Mouse (Mus musculus): ENCODE data around the gene Cdkl5.
"Not testable (repeated sequence)": the region's sequence is repeated elsewhere in the genome, so short reads cannot be mapped to it uniquely, and the experiment has no call there.

The Cdkl5 gene

GRCm38 (mm10) chrX:160906952-160907351 is 87.6 kb downstream of the Cdkl5 start, which contains the start of gene Gja6:
Gja6 (minus strand) TSS chrX:160907052.
- DNase-seq (ENCODE audit: low read depth) = no peak

GRCm38 (mm10) chrX:160906477-160906876 is 88.0 kb downstream of the Cdkl5 start:
- no peak for DNase-seq (ENCODE audit: low read depth)

- DNase-seq (ENCODE audit: low read depth) = no peak
Measured at GRCm38 (mm10) chrX:160905913-160906312, 88.6 kb downstream of the Cdkl5 start.

- DNase-seq (ENCODE audit: low read depth) = no peak
Measured at GRCm38 (mm10) chrX:160905041-160905678, 89.3 kb downstream of the Cdkl5 start.

DNA sequence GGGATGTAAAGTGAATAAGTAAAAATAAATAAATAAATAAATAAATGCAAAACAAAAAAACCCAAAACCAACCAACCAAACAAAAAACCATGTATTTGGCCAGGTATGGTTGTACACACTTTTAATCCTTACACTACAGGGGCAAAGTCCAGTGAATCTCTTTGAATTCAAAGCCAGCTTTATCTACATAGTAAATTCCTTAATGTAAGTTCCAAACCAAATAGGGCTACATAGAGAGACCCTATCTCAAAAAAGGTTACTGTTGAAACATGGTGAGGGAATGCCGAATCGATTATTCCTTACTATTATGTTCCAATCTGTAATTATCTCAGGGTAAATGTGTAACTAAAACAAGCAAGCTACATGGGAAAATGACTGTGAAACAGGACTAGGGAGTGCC is 93.4 kb downstream of the Cdkl5 start:
- no peak for DNase-seq (ENCODE audit: low read depth)

DNA sequence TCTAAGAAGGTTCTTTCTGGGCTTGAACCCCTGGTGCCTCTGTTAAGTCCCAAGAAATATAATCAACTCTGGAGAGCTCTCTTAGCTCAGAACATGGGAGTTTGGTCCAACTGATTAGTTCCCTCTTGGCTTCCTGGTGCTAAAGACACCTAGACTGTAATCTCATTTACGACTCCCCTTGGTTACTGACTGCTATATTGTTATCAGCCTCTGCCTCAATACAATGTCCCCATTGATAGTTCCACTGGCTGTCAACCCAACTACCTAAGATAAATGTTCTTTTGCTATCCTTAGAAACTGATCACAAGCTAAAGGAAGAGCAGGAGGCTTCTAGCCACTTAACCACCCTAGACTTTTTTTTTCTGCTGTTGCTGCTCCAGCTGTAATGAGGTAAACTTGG is 102.4 kb downstream of the Cdkl5 start:
- no peak for DNase-seq (ENCODE audit: low read depth)

GRCm38 (mm10) chrX:160886301-160886700 is 108.2 kb downstream of the Cdkl5 start:
- DNase-seq (ENCODE audit: low read depth) = no peak

DNA sequence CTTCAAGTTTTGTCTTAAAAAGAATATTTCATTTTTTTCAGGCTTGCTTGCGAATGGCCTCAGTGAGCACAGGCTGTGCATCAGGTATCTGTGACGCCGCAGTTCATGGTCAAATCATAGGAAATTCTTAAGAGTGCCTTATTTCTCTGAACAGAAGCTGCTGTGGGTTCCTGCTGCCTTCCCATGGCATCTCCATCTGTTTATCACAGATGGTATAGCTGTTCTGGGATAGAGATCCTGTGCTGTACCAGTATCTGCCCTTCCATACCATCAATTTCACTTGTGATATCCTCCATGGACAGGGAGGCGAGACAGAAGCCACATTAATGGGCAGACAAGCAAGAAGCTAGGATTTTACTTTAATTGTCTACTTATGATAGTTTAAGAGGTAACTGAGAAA is 127.9 kb downstream of the Cdkl5 start:
- no peak for DNase-seq (ENCODE audit: low read depth)

GRCm38 (mm10) chrX:160865022-160865421 is 129.5 kb downstream of the Cdkl5 start:
- DNase-seq (ENCODE audit: low read depth) = no peak

DNA sequence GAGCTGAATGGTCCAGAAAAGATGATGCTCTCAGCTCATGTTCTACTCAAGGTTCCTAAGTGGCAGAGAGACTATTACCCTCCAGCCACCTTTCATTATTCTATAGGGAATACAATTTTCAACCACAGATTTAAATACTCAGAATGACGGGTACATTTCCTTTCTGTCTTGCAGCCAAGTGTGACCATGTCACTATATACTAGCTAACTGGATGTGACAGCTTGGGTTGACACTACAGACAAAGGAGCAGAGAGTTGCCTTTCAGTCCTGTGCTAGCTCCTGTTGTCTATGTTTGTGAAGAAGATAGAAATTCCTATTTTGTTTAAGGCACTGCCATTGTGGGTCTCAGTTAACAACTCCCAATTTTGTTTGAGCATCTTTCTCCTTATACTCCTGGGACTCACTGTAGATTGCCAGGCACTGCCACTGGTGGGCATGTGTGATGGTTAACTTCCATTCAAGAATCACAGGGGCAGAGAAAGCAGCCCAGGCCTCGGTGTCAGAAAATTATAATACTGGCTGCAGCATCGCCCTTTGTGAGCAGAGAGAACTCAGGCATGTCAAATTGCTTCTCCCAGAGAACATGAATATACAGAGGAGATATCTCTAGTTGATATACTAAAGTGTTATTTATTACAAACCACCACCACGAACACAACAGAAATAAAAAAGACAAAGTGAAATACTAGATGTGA is 130.7 kb downstream of the Cdkl5 start:
- DNase-seq (ENCODE audit: low read depth) = no peak

DNA sequence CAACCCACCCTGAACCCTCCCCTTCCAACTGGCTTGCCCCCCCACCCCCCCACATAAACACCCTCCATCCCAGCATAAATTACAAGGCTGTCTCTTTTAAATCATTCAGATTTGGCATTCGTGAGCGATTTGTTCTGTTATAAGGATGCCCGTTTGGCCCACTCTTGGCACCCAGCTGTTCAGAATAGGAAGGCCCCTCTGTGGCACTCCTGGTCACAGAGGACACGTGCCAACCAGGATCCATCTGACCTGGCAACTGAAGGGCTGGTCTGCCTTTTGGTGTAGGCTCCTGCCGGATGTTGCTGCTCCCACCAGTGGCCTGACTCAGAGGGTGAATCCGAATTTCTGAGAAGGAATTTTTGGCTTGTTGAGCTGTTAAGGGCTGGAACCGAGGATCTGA is 186.3 kb downstream of the Cdkl5 start:
- DNase-seq (ENCODE audit: low read depth) = no peak

- no peak for DNase-seq (ENCODE audit: low read depth)
Measured at GRCm38 (mm10) chrX:160804409-160805150, 189.9 kb downstream of the Cdkl5 start.

DNA sequence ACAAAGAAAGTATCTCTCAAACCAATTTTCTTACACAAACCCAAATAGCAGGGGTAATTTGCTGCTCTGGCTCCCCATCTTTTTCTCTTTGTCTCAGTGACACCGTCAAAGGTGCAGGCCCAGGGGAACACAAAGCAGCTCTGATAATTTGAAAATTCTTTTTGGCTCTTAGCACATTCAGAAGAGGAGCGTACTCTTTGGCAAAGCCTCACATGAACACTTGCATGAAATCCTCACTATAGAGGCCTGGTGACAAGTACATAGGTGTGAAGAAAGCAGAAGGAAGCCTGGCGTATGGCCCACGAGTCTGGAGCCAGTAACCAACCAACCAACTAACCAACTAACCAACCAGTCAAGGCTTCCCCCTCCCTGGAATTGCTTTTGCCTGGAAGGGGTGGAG is 199.6 kb downstream of the Cdkl5 start:
- no peak for DNase-seq (ENCODE audit: low read depth)

DNA sequence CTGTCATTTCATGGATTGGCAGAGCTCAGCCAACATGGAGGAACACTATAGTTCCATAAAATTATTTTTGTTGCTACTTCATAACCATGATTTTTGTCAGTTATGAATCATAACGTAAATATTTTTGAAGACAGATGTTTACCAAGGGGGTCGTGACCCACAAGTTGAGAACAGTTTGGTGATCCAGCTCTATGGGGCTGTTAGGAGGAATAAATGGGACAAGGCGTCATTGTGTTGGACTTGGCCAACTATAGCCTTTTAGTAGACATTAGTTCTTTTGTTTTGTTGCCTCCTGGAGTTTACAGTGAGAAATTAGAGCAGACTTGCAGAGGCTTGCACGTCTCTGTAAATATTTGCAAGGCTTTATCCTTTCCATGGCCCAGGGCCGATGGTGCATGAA is 212.2 kb downstream of the Cdkl5 start:
- peak; percentile 15 for DNase-seq (ENCODE audit: low read depth)

- DNase-seq (ENCODE audit: low read depth) = no peak
Measured at GRCm38 (mm10) chrX:160773033-160773432, 221.5 kb downstream of the Cdkl5 start.

DNA sequence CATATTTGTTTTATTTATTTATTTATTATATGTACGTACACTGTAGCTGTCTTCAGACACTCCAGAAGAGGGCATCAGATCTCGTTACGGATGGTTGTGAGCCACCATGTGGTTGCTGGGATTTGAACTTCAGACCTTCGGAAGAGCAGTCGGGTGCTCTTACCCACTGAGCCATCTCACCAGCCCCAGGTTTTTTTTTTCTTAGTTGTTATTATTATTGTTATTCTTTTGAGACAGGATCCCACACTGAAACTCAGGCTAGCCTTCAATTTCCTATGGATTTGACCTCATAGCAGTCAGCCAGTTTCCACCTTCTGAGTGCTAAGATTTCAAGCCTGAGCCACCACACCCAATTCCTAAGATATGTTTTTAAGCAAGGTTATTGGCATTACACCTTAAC is 224.9 kb downstream of the Cdkl5 start:
- not testable (repeated sequence) for DNase-seq (ENCODE audit: low read depth)

DNA sequence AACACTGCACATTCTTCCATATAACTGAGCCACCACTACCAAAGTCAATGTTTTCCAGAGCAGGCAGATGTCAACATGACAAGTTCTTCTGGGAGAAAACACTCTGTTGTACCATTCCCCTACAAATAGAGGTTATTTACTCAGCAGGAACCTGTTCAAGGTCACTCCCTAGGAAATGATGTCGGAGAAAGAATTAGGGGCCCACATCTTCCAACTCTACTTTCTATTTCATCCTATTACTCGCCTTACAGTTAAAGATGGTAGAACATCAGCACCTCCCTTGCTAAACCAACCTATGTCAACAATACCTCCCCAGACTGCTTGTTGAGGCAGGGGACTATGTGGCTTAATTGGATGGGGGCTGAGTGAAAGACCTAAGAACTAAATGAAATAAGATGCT is 226.8 kb downstream of the Cdkl5 start, which contains the start of gene Rs1:
Gene Rs1, plus strand, starts transcription at position 301 of the 400 bp plus-strand sequence.
- DNase-seq (ENCODE audit: low read depth) = no peak

DNA sequence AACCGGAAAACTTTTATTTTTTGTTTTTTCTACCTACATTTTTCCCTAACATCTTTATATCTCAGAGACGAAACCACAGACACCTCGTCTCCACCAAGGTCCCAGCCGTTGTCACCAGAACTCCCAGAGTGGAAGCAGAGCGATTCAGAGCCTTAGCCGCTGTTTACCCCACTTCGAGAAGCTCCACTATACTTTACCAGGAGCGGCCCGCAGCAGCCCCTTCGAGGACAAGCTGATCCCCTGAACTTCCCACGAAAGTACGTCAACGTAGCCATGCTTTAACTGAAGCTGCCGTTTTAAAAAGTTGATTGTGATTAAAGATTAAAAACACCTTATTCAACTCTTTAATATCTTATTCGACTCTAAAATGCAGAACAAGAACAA is 228.3 kb downstream of the Cdkl5 start:
- DNase-seq (ENCODE audit: low read depth) = no peak

DNA sequence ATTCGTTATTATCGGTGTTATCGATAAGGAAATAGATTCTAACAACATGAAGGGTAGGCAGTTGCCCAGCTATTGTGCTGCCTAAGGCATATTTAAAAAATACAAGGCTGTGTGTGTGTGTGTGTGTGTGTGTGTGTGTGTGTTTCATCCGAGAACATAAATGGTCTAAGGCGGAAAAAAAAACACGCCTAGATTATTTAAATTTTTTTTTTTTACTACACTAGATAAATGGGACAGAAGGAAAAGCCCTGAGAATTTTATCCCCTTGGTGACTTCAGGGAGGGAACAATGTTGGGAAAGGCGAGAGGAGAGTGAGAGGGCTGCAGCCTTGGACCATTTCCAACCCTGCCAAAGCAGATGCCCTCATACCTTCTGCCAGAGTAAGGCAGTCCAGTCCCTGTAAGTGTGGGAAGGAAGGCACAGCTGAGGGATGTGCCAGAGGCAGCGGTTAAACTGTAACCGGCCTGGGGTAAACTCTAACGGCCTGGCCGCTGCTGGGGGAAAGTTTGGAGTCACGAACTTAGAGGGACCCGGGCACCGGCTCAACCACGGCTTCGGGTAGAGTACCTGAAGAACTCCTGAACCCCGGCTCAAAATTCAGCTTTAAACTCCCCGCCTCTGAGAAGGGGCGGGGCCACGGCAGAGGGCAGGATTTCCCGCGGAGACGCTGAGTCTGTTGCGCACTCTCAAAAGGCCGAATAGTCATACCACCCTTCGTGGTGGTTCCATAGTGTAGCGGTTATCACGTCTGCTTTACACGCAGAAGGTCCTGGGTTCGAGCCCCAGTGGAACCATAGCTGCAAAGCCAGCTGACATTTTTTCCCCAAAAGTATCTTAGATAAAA is 228.9 kb downstream of the Cdkl5 start:
- peak; percentile 57 for DNase-seq (ENCODE audit: low read depth)

GRCm38 (mm10) chrX:160750808-160751207 is 243.7 kb downstream of the Cdkl5 start:
- DNase-seq (ENCODE audit: low read depth) = no peak

- DNase-seq (ENCODE audit: low read depth) = no peak
Measured at GRCm38 (mm10) chrX:160748653-160749052, 245.9 kb downstream of the Cdkl5 start.

- no peak for DNase-seq (ENCODE audit: low read depth)
Measured at GRCm38 (mm10) chrX:160745399-160745798, 249.1 kb downstream of the Cdkl5 start.
